Mouse (Mus musculus) heart, embryonic 13.5 days (tissue): ENCODE results near the gene Arid3c. TPM values are rescaled to one million over a fixed set of nuclear protein-coding genes. Genes with fewer than 3 reads are reported as not detected.
"Not testable (repeated sequence)": the region's sequence is repeated elsewhere in the genome, so short reads cannot be mapped to it uniquely, and the experiment has no call there.

Experiments
- ATAC-seq: fragments of 200-750 bp; cut with Nextera tagmentation; 2 replicates; pipeline ENCODE4 v1.8.0; 2017; ENCODE audit warnings: moderate TSS enrichment; ENCODE audit not compliant: insufficient number of reproducible peaks, low FRiP score, low TSS enrichment; ENCODE audit errors: extremely low read depth
- H3K27ac ChIP-seq: fragments of 300-500 bp; sonication (generic); replicated peaks from 2 replicates; pipeline ENCODE4 v1.5.1; 2015; ENCODE audit warnings: moderate library complexity, mild to moderate bottlenecking, inconsistent platforms
- H3K27me3 ChIP-seq: fragments of 300-500 bp; sonication (generic); replicated peaks from 2 replicates; pipeline ENCODE4 v1.6.1; 2015; ENCODE audit warnings: mild to moderate bottlenecking, inconsistent platforms
- H3K36me3 ChIP-seq: fragments of 300-500 bp; sonication (generic); 2 replicates; pipeline ENCODE4 v1.6.1; 2015; ENCODE audit warnings: mild to moderate bottlenecking, inconsistent platforms
- H3K4me1 ChIP-seq: fragments of 300-500 bp; sonication (generic); 2 replicates; pipeline ENCODE4 v1.6.1; 2015; ENCODE audit warnings: inconsistent platforms
- H3K4me2 ChIP-seq: fragments of 300-500 bp; sonication (generic); 2 replicates; pipeline ENCODE4 v1.6.1; 2015; ENCODE audit warnings: inconsistent platforms, mild to moderate bottlenecking, moderate library complexity
- H3K4me3 ChIP-seq: fragments of 300-500 bp; sonication (generic); 2 replicates; pipeline ENCODE4 v1.5.1; 2015; ENCODE audit warnings: moderate library complexity, mild to moderate bottlenecking, inconsistent platforms
- H3K9ac ChIP-seq: fragments of 300-500 bp; sonication (generic); 2 replicates; pipeline ENCODE4 v1.6.1; 2015; ENCODE audit warnings: inconsistent platforms, mild to moderate bottlenecking, moderate library complexity
- H3K9me3 ChIP-seq: fragments of 300-500 bp; sonication (generic); 2 replicates; pipeline ENCODE4 v1.6.1; 2016; ENCODE audit warnings: inconsistent platforms
- WGBS: fragments of 180-500 bp; shearing (Covaris S2); methylation state at CpG from one replicate; pipeline ENCODE4 v1.1.7; 2015; ENCODE audit warnings: mixed read lengths; 5-methylcytosine and 5-hydroxymethylcytosine counted together
- polyA plus RNA-seq: library from polyadenylated mRNA; unstranded; fragments of >200 nt; fragmentation: Nextera tagmentation; extraction: Ambion mirVana; gene quantifications from 2 replicates; pipeline ENCODE4 v1.2.1, GENCODE M21; 2015

Arid3c gene
- polyA plus RNA-seq, 1 experiment from 2014 or later: not detected

- H3K27me3 ChIP-seq: peaks cover 26% of the 10 kb centered on the region
- not testable (repeated sequence) for ATAC-seq
These were observed 30.7 kb downstream of the Arid3c start for GRCm38 (mm10) chr4:41700224-41700623.

GRCm38 (mm10) chr4:41699783-41700182 lies 31.2 kb downstream of the Arid3c start, which contains the start of gene Il11ra1:
Il11ra1 (plus strand) TSS chr4:41699989.
- H3K9ac ChIP-seq, H3K4me1 ChIP-seq, H3K4me3 ChIP-seq, H3K27ac ChIP-seq, ATAC-seq, H3K9me3 ChIP-seq, H3K36me3 ChIP-seq: not testable (repeated sequence)
- 67% methylated on average over 10 of the region's 10 CpGs for WGBS
- H3K4me2 ChIP-seq: peak within 1 kb of the TSS; percentile 37
- peaks cover 22% of the 10 kb centered on the region for H3K27me3 ChIP-seq

More at GRCm38 (mm10) chr4:41700224-41700623, 30.7 kb downstream of the Arid3c start:
- H3K9ac ChIP-seq, H3K36me3 ChIP-seq, H3K4me3 ChIP-seq, H3K27ac ChIP-seq, H3K4me2 ChIP-seq, H3K9me3 ChIP-seq, H3K4me1 ChIP-seq: not testable (repeated sequence)
- WGBS: 58% methylated on average over 2 of the region's 8 CpGs

DNA sequence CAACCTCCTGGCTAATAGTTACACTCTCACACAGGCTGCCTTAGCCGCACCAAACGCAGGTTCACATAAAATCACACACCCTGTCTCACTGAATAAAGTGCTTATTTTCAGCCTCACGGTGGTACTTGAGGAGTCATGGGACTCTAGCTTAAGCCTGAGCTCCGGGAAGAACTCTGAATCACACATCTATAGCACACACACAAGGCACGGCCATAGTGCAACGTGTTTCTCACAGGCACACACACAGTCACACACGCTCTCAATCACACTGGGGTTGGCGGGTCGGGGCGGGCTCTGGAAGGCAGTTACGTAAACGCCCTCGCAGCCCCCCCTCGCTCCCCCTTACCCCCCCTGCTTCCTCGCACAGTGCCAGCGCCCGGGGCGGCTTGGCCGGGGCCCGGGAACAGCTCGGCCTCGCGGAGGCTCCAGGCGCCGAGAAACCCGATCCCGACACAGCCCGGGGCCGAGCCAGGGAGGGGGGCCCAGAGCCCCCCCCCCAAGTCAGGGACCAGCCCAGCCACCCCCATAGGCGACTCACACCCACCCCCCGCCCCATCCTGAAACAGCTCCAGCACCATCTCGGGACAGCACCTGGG lies 32.4 kb downstream of the Arid3c start:
- not testable (repeated sequence) for ATAC-seq, H3K9me3 ChIP-seq, H3K27ac ChIP-seq, H3K9ac ChIP-seq, H3K36me3 ChIP-seq, H3K4me1 ChIP-seq, H3K4me3 ChIP-seq
- H3K4me2 ChIP-seq: peak overlapping the region; percentile 37
- 7% methylated on average over 20 of the region's 32 CpGs for WGBS
- peaks cover 13% of the 10 kb centered on the region for H3K27me3 ChIP-seq

DNA sequence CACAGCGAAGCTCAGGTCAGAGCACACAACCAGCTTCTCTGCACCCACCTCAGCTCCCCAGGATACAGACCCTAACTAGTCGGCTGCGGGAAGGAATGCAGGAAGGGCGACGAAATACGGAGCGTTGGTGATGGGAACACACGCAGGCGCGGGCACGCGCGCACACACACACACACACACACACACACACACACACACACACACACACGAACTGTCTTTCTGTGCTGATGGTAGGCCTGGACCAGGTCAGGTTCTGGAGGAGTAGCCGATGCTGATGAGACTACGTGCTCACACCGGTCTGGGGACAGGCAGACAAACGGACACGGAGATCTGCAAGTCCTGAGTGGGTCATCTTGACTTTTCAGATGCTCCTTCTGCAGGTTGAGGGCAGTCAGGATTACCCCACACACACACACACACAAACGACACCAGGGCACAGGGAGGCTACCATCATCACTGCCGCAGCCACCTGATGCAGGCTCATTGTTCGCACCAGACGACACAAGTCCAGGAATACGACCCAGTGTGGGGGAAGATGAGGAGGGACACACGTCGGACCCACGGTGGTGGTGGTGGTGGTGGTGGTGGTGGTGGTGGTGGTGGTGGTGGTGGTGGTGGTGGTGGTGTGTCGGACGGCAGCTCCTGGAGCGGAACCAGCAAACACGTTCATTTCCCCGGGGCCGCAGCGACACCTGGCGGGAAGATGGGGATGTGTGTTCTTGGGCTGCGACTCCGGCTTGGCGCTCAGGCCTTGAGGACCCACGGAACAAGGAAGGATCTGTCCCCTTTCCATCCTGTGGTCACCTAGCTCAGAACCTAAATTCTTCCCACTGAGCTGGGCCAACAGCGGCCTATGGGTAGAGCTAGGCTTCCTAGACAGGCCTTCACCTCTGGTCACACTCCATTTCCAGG lies 33.8 kb downstream of the Arid3c start, which contains the start of gene Cntfr:
TSS of gene Cntfr (minus strand) at position 160 of the 912 bp plus-strand sequence.
- WGBS: 14% methylated on average over 33 of the region's 40 CpGs
- not testable (repeated sequence) for H3K4me1 ChIP-seq, ATAC-seq, H3K36me3 ChIP-seq, H3K9ac ChIP-seq, H3K9me3 ChIP-seq, H3K27ac ChIP-seq
- Histone ChIP-seq H3K27me3 (peaks cover 14% of the 10 kb centered on the region), H3K4me2 (peak within 1 kb of the TSS; percentile 57), H3K4me3 (peak within 1 kb of the TSS; percentile 21; the same call in 1 of the 2 replicates)

DNA sequence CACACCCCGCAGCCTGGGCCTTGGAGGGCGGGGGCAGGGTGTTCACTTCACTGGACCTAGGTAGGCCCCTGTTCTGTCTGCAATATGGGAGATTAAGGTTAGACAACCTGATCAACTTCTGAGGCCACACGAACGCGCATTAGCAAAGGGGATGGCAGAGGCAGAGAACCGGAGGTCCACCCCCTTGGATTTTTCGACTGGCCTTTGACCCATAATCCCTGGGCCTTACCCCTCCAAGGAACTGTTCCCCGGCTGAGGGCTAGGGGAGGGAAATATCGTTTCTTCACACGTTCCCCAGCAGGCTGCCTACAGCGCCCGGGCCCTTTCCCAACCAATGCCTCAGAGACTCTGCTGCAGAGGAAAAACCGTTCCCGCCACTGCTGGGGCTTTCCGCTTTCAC lies 34.5 kb downstream of the Arid3c start:
- not testable (repeated sequence) for H3K9me3 ChIP-seq, H3K9ac ChIP-seq, H3K27ac ChIP-seq, H3K36me3 ChIP-seq, H3K4me1 ChIP-seq, ATAC-seq
- WGBS: 11% methylated on average over 14 of the region's 15 CpGs
- Histone ChIP-seq H3K4me2 (peak overlapping the region; percentile 57), H3K4me3 (peak overlapping the region; percentile 21; the same call in 1 of the 2 replicates), H3K27me3 (peaks cover 14% of the 10 kb centered on the region)

DNA sequence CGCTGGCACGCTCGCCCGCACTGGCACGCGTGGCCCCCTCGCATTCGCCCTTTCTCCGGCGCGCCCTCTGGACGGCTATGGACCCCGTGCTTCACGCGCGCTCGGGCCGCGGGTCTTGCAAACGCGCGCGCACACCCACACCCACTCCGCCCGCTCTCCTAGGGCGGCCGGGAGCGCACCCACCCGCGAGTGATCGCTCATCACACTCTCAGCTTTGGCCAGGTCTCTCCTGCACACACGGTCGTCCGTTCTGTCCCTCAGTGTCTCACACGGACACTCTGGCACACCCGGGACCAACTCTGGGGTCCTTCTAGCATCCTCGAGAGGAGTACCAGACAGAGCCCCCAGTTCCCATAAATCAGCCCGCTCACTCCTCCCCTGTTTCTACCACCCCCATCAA lies 35.1 kb downstream of the Arid3c start:
- H3K4me3 ChIP-seq: peak overlapping the region; percentile 30; the same call in 1 of the 2 replicates
- ATAC-seq, H3K9me3 ChIP-seq, H3K36me3 ChIP-seq, H3K4me1 ChIP-seq, H3K27ac ChIP-seq, H3K9ac ChIP-seq: not testable (repeated sequence)
- peaks cover 14% of the 10 kb centered on the region for H3K27me3 ChIP-seq
- WGBS: 7% methylated on average over 14 of the region's 38 CpGs
- peak overlapping the region; percentile 54 for H3K4me2 ChIP-seq

- ATAC-seq, H3K9me3 ChIP-seq, H3K9ac ChIP-seq, H3K4me2 ChIP-seq, H3K4me3 ChIP-seq, H3K27ac ChIP-seq, H3K4me1 ChIP-seq, H3K36me3 ChIP-seq: not testable (repeated sequence)
- H3K27me3 ChIP-seq: peaks cover 14% of the 10 kb centered on the region
- 11% methylated on average over 4 of the region's 4 CpGs for WGBS
These were observed 37.4 kb downstream of the Arid3c start for GRCm38 (mm10) chr4:41693511-41693910.

GRCm38 (mm10) chr4:41690014-41690413 lies 40.9 kb downstream of the Arid3c start:
- H3K9me3 ChIP-seq, H3K27ac ChIP-seq, H3K27me3 ChIP-seq, H3K4me1 ChIP-seq, H3K36me3 ChIP-seq, H3K4me2 ChIP-seq, H3K9ac ChIP-seq, ATAC-seq, H3K4me3 ChIP-seq: not testable (repeated sequence)
- no CpG with 5 or more reads among the region's 4 CpGs for WGBS

GRCm38 (mm10) chr4:41688562-41688961 lies 42.4 kb downstream of the Arid3c start:
- not testable (repeated sequence) for H3K36me3 ChIP-seq, H3K4me3 ChIP-seq, H3K9ac ChIP-seq, H3K9me3 ChIP-seq, H3K27ac ChIP-seq, H3K4me2 ChIP-seq, H3K4me1 ChIP-seq, ATAC-seq, H3K27me3 ChIP-seq
- 50% methylated on average over 1 of the region's 1 CpGs for WGBS

DNA sequence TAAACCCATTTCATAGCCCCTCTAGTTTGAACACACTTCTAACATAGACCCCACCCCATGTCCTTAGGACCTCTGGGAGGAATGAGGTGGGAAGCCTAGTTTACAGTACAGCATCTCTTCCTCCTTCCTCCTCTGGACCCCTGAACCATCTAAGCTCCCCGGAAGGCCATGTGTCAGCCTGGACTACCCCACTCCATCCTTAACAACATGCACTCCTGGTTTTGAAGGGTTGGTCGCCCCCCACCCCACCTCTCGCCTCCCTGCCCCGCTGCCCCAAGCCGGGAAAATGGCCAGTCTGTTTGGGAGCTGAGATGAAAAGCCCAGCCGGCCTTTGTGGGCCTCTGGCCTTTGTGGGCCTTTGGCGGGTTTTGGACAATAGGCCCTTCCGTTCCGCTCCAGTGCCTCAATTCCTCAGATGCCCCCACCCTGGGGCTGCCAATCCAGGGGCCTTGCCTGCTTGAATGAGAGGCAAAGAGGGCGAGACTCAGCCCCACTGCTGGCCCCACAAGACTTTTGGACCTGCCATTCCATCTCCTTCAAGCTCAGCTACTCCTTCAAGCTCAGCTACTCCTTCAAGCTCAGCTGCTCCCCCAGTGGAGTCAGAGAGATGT lies 45.0 kb downstream of the Arid3c start:
- not testable (repeated sequence) for H3K27ac ChIP-seq, H3K9me3 ChIP-seq, H3K9ac ChIP-seq, H3K4me3 ChIP-seq, ATAC-seq, H3K4me2 ChIP-seq, H3K36me3 ChIP-seq
- WGBS: 70% methylated on average over 10 of the region's 10 CpGs
- peaks cover 13% of the 10 kb centered on the region for H3K27me3 ChIP-seq
- H3K4me1 ChIP-seq: peaks cover 16% of the 10 kb centered on the region

DNA sequence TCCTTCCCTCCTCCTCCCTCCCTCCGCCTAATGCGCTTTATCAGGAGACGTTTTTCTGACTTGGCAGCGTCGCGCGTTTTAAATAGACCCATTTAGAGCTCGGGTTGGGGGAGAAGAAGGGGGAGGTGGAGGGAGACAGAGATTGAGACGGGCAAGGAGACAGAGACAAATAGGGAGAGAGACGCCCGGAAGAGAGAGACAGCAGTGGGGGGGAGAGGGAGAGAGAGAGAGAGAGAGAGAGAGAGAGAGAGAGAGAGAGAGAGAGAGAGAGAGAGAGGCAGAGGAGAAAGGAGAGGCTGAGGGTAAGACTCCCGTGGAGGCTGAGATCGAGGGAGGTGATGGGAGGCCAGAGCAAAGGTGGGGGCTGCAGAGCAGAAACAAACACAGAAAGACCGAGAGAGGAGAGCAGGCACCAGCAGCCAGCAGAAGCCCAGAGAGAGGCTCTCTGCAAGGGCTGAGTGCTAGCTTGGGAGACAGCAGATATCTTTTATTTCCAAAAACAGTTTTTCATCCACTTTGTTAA lies 46.0 kb downstream of the Arid3c start:
- Histone ChIP-seq H3K27me3 (peaks cover 13% of the 10 kb centered on the region), H3K27ac (0 out of 2 replicates have a peak overlapping the region, but pooled peaks have one; percentile 48), H3K4me1 (peaks cover 23% of the 10 kb centered on the region), H3K4me2 (peak overlapping the region; percentile 59)
- H3K4me3 ChIP-seq, H3K9me3 ChIP-seq, H3K9ac ChIP-seq, H3K36me3 ChIP-seq, ATAC-seq: not testable (repeated sequence)
- WGBS: under 1% methylated on average over 14 of the region's 14 CpGs
